Mouse (Mus musculus): ENCODE measurements around the gene Wdsub1.
"Not testable (repeated sequence)": the region's sequence is repeated elsewhere in the genome, so short reads cannot be mapped to it uniquely, and the experiment has no call there.

The Wdsub1 gene

GRCm38 (mm10) chr2:59881831-59882741 lies at the start of gene Wdsub1:
Gene Wdsub1, minus strand, starts transcription at chr2:59882591.
- peak; percentile 88 for DNase-seq (ENCODE audit: low spot score in 2 of 2)

GRCm38 (mm10) chr2:59913610-59914009 lies 31.2 kb upstream of the Wdsub1 start:
- no peak for DNase-seq (ENCODE audit: low spot score in 2 of 2)

GRCm38 (mm10) chr2:59908048-59908447 lies 25.7 kb upstream of the Wdsub1 start:
- no peak for DNase-seq (ENCODE audit: low spot score in 2 of 2)

- no peak for DNase-seq (ENCODE audit: low spot score in 2 of 2)
Observed at GRCm38 (mm10) chr2:59904007-59904406, 21.6 kb upstream of the Wdsub1 start.

GRCm38 (mm10) chr2:59898666-59899065 lies 16.3 kb upstream of the Wdsub1 start:
- DNase-seq (ENCODE audit: low spot score in 2 of 2) = no peak

- DNase-seq (ENCODE audit: low spot score in 2 of 2) = no peak
Observed at GRCm38 (mm10) chr2:59898105-59898504, 15.7 kb upstream of the Wdsub1 start.

- DNase-seq (ENCODE audit: low spot score in 2 of 2) = peak; percentile 18 to 27
Observed at GRCm38 (mm10) chr2:59896837-59897236, 14.4 kb upstream of the Wdsub1 start.

- DNase-seq (ENCODE audit: low spot score in 2 of 2) = no peak
Observed at GRCm38 (mm10) chr2:59896400-59896799, 14.0 kb upstream of the Wdsub1 start.

- DNase-seq (ENCODE audit: low spot score in 2 of 2) = no peak
Observed at GRCm38 (mm10) chr2:59889699-59890098, 7.3 kb upstream of the Wdsub1 start.

GRCm38 (mm10) chr2:59882742-59883281 lies 421 bp upstream of the Wdsub1 start:
- no peak for DNase-seq (ENCODE audit: low spot score in 2 of 2)

- no peak for DNase-seq (ENCODE audit: low spot score in 2 of 2)
Observed at GRCm38 (mm10) chr2:59881404-59881803, 987 bp downstream of the Wdsub1 start.

- no peak for DNase-seq (ENCODE audit: low spot score in 2 of 2)
Observed at GRCm38 (mm10) chr2:59878221-59878620, 4.2 kb downstream of the Wdsub1 start.

- no peak for DNase-seq (ENCODE audit: low spot score in 2 of 2)
Observed at GRCm38 (mm10) chr2:59877335-59877734, 5.1 kb downstream of the Wdsub1 start.

GRCm38 (mm10) chr2:59876482-59876881 lies 5.9 kb downstream of the Wdsub1 start:
- DNase-seq (ENCODE audit: low spot score in 2 of 2) = no peak

- DNase-seq (ENCODE audit: low spot score in 2 of 2) = no peak
Observed at GRCm38 (mm10) chr2:59870526-59870925, 11.9 kb downstream of the Wdsub1 start.

- no peak for DNase-seq (ENCODE audit: low spot score in 2 of 2)
Observed at GRCm38 (mm10) chr2:59862618-59863017, 19.8 kb downstream of the Wdsub1 start.

- peak in 1 of 2 experiments; percentile 17 for DNase-seq (ENCODE audit: low spot score in 2 of 2)
Observed at GRCm38 (mm10) chr2:59854363-59854762, 28.0 kb downstream of the Wdsub1 start.

- no peak for DNase-seq (ENCODE audit: low spot score in 2 of 2)
Observed at GRCm38 (mm10) chr2:59853543-59853942, 28.8 kb downstream of the Wdsub1 start.

GRCm38 (mm10) chr2:59852916-59853315 lies 29.5 kb downstream of the Wdsub1 start:
- DNase-seq (ENCODE audit: low spot score in 2 of 2) = no peak

- DNase-seq (ENCODE audit: low spot score in 2 of 2) = not testable (repeated sequence)
Observed at GRCm38 (mm10) chr2:59851885-59852284, 30.5 kb downstream of the Wdsub1 start.

GRCm38 (mm10) chr2:59843848-59844247 lies 38.5 kb downstream of the Wdsub1 start:
- DNase-seq (ENCODE audit: low spot score in 2 of 2) = no peak

GRCm38 (mm10) chr2:59843156-59843555 lies 39.2 kb downstream of the Wdsub1 start:
- DNase-seq (ENCODE audit: low spot score in 2 of 2) = no peak

GRCm38 (mm10) chr2:59842556-59843008 lies 39.8 kb downstream of the Wdsub1 start:
- DNase-seq (ENCODE audit: low spot score in 2 of 2) = no peak

Measured in right cerebral cortex, adult 2 months (tissue).